Mouse (Mus musculus) cerebellum, postnatal 4 days (tissue): ENCODE measurements around the gene Nup153.
A peak's percentile ranks its signal among the peaks of the same experiment; 100 is the strongest.

Experiments
- DNase-seq, 2 experiments: peaks; one replicate each; pipeline ENCODE4 v3.0.0; 2022; ENCODE audit warnings: low spot score in 2 of 2, mixed read lengths in 1 of 2

The Nup153 gene

GRCm38 (mm10) chr13:46727837-46728268 is at the start of gene Nup153:
TSS of gene Nup153 (minus strand) at chr13:46727940.
- DNase-seq: peak; percentile 100

GRCm38 (mm10) chr13:46777461-46777860 is 49.7 kb upstream of the Nup153 start:
- no peak for DNase-seq

GRCm38 (mm10) chr13:46776636-46777305 is 49.0 kb upstream of the Nup153 start:
- DNase-seq: no peak

GRCm38 (mm10) chr13:46774998-46775397 is 47.3 kb upstream of the Nup153 start:
- DNase-seq: no peak

- no peak for DNase-seq
Measured at GRCm38 (mm10) chr13:46772581-46772980, 44.8 kb upstream of the Nup153 start.

GRCm38 (mm10) chr13:46765361-46765760 is 37.6 kb upstream of the Nup153 start:
- DNase-seq: no peak

- DNase-seq: no peak
Measured at GRCm38 (mm10) chr13:46763210-46763609, 35.5 kb upstream of the Nup153 start.

GRCm38 (mm10) chr13:46760921-46761320 is 33.2 kb upstream of the Nup153 start:
- no peak for DNase-seq

- DNase-seq: no peak
Measured at GRCm38 (mm10) chr13:46759281-46759809, 31.6 kb upstream of the Nup153 start.

GRCm38 (mm10) chr13:46758627-46759026 is 30.9 kb upstream of the Nup153 start:
- DNase-seq: no peak

- no peak for DNase-seq
Measured at GRCm38 (mm10) chr13:46757946-46758345, 30.2 kb upstream of the Nup153 start.

- no peak for DNase-seq
Measured at GRCm38 (mm10) chr13:46753294-46753693, 25.6 kb upstream of the Nup153 start.

GRCm38 (mm10) chr13:46752566-46753229 is 25.0 kb upstream of the Nup153 start:
- DNase-seq: no peak

- no peak for DNase-seq
Measured at GRCm38 (mm10) chr13:46748138-46748873, 20.6 kb upstream of the Nup153 start.

- no peak for DNase-seq
Measured at GRCm38 (mm10) chr13:46743821-46744220, 16.1 kb upstream of the Nup153 start.

- DNase-seq: no peak
Measured at GRCm38 (mm10) chr13:46742367-46742766, 14.6 kb upstream of the Nup153 start.

GRCm38 (mm10) chr13:46739426-46739825 is 11.7 kb upstream of the Nup153 start:
- DNase-seq: no peak

- DNase-seq: no peak
Measured at GRCm38 (mm10) chr13:46737482-46737881, 9.7 kb upstream of the Nup153 start.

- no peak for DNase-seq
Measured at GRCm38 (mm10) chr13:46736479-46736865, 8.7 kb upstream of the Nup153 start.

- no peak for DNase-seq
Measured at GRCm38 (mm10) chr13:46735808-46736478, 8.2 kb upstream of the Nup153 start.

GRCm38 (mm10) chr13:46735219-46735807 is 7.6 kb upstream of the Nup153 start:
- no peak for DNase-seq
